Mouse (Mus musculus): ENCODE results near the gene Zfp827. TPM values are rescaled to one million over a fixed set of nuclear protein-coding genes. Genes with fewer than 3 reads are reported as not detected.

Zfp827 gene
- 18.8 TPM for polyA plus RNA-seq (2015; fragmentation: Illumina TruSeq; extraction: RNeasy Lipid Tissue Mini Kit (QIAGEN cat#74804); ENCODE audit: low read depth, low replicate concordance)

DNA sequence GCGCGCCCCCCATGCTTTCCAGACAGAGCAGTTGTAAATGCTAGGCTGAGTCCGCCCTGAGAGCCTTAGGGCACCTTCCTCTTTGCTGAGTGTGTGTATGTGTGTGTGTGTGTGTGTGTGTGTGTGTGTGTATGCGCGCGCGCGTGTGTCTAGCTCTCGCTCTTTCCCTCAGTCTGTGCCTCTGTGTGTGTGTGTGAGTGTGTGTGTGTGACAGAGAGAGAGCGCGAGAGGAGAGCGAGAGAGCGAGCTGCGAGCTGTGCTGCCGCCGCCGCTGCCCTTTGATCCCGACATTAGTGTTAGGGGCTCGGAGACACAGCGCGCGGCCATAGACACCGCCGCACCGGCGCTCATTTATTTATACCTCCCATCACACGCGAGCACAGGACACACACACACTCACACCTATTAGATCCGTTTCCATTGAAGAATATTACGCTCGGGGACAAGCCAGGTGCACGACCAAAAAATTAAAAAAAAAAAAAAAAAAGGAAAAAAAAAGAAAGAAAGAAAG is at the start of gene Zfp827:
TSS of gene Zfp827 (plus strand) at position 461 of the 511 bp plus-strand sequence.

Other genes starting within 250 kb of the Zfp827 start
- 72.2 TPM for gene Lsm6, start 207.3 kb upstream of the Zfp827 start, polyA plus RNA-seq (2015; fragmentation: Illumina TruSeq; extraction: RNeasy Lipid Tissue Mini Kit (QIAGEN cat#74804); ENCODE audit: low read depth, low replicate concordance)
- not detected for gene 1700011L22Rik, start 220.1 kb downstream of the Zfp827 start, polyA plus RNA-seq (2015; fragmentation: Illumina TruSeq; extraction: RNeasy Lipid Tissue Mini Kit (QIAGEN cat#74804); ENCODE audit: low read depth, low replicate concordance)